12 mouse cellular contexts compared by ENCODE assay signal in genomic region chr9:13681147-13681546, GRCm38 (mm10).
DNase-seq lines count a peak whose midpoint lies in the region; ATAC-seq and TF ChIP-seq lines count a peak whose summit lies in the region.
"Had no signal": no experiment of that assay in that cellular context is flagged by ENCODE, and none has a peak within 500 bp of the region (broad histone marks: within the 10 kb centered on the region; RNA-seq: fewer than 3 reads in every experiment).

No protein-coding gene starts in this region.

- H3K4me1 ChIP-seq in heart, postnatal 0 days (ENCODE audit: control insufficient read depth, insufficient read depth): no peaks in the 10 kb centered on the region; the same call in 1 of the 2 replicates
- no peaks in the 10 kb centered on the region for H3K4me1 ChIP-seq in embryonic facial prominence, embryonic 11.5 days (ENCODE audit: control insufficient read depth, insufficient read depth, low read length)
- H3K4me1 ChIP-seq in hindbrain, embryonic 10.5 days (replicated peaks): peaks cover 11% of the 10 kb centered on the region; the same call in 1 of the 2 replicates
- H3K4me1 ChIP-seq in limb, embryonic 15.5 days: no peaks in the 10 kb centered on the region

- H3K4me3 ChIP-seq in heart, postnatal 0 days (ENCODE audit: low read depth, low read length): no peak overlapping the region
- H3K4me3 ChIP-seq in embryonic facial prominence, embryonic 11.5 days (ENCODE audit: low read depth, low read length): no peak overlapping the region
- no peak overlapping the region for H3K4me3 ChIP-seq in hindbrain, embryonic 10.5 days
- no peak overlapping the region for H3K4me3 ChIP-seq in limb, embryonic 15.5 days
- H3K4me3 ChIP-seq: megakaryocyte, embryonic 14.5 days had no signal

- no peak overlapping the region for H3K9ac ChIP-seq in heart, postnatal 0 days (replicated peaks; ENCODE audit: low read depth, low read length)
- H3K9ac ChIP-seq in embryonic facial prominence, embryonic 11.5 days (replicated peaks; ENCODE audit: low read length): no peak overlapping the region
- H3K9ac ChIP-seq in limb, embryonic 15.5 days: no peak overlapping the region

- no peak for TF ChIP-seq CTCF in heart, postnatal 0 days (IDR thresholded peaks at IDR 0.05; ENCODE audit: low read depth)

- no peaks in the 10 kb centered on the region for H3K9me3 ChIP-seq in heart, postnatal 0 days (replicated peaks; ENCODE audit: control insufficient read depth, low read length)
- H3K9me3 ChIP-seq in embryonic facial prominence, embryonic 11.5 days (replicated peaks; ENCODE audit: control insufficient read depth, low read length): no peaks in the 10 kb centered on the region
- H3K9me3 ChIP-seq in hindbrain, embryonic 10.5 days: no peaks in the 10 kb centered on the region
- no peaks in the 10 kb centered on the region for H3K9me3 ChIP-seq in limb, embryonic 15.5 days
- H3K9me3 ChIP-seq: megakaryocyte, embryonic 14.5 days had no signal

- 83% methylated on average over 8 of the region's 8 CpGs for WGBS in heart, postnatal 0 days
- 67% methylated on average over 8 of the region's 8 CpGs for WGBS in embryonic facial prominence, embryonic 11.5 days
- 85% methylated on average over 8 of the region's 8 CpGs for WGBS in hindbrain, embryonic 10.5 days
- 73% methylated on average over 8 of the region's 8 CpGs for WGBS in limb, embryonic 15.5 days

- intact Hi-C loops in heart, postnatal 36 days (cut with DNase I): no loop called here

- no peak overlapping the region for H3K4me2 ChIP-seq in heart, postnatal 0 days (ENCODE audit: low read depth, low read length)
- no peak overlapping the region for H3K4me2 ChIP-seq in embryonic facial prominence, embryonic 11.5 days (ENCODE audit: low read depth, low read length)
- peak overlapping the region; percentile 36 for H3K4me2 ChIP-seq in limb, embryonic 15.5 days

- peak overlapping the region; percentile 54; the same call in 1 of the 2 replicates for H3K27ac ChIP-seq in heart, postnatal 0 days (ENCODE audit: low read depth)
- no peak overlapping the region for H3K27ac ChIP-seq in embryonic facial prominence, embryonic 11.5 days (replicated peaks; ENCODE audit: low read depth, low read length)
- H3K27ac ChIP-seq in hindbrain, embryonic 10.5 days: 0 out of 2 replicates have a peak overlapping the region, but pooled peaks have one; percentile 77
- no peak overlapping the region; the same call in 1 of the 2 replicates for H3K27ac ChIP-seq in limb, embryonic 15.5 days

- no peaks in the 10 kb centered on the region for H3K27me3 ChIP-seq in heart, postnatal 0 days (ENCODE audit: control insufficient read depth, insufficient read depth, low read length)
- no peaks in the 10 kb centered on the region for H3K27me3 ChIP-seq in embryonic facial prominence, embryonic 11.5 days (ENCODE audit: control insufficient read depth, insufficient read depth, low read length)
- H3K27me3 ChIP-seq in hindbrain, embryonic 10.5 days (ENCODE audit: insufficient read depth, poor library complexity, severe bottlenecking): no peaks in the 10 kb centered on the region
- H3K27me3 ChIP-seq in limb, embryonic 15.5 days: no peaks in the 10 kb centered on the region
- H3K27me3 ChIP-seq: CH12.LX had no signal

- TF ChIP-seq EP300 in heart, postnatal 0 days (IDR thresholded peaks at IDR 0.05; ENCODE audit: low read depth): no peak

- no peak for ATAC-seq in heart, postnatal 0 days (ENCODE audit: insufficient read depth, low read depth)
- no peak for ATAC-seq in embryonic facial prominence, embryonic 11.5 days (replicated peaks; ENCODE audit: insufficient number of reproducible peaks, low FRiP score, low TSS enrichment, low read depth)
- ATAC-seq in limb, embryonic 15.5 days (ENCODE audit: insufficient number of reproducible peaks, low FRiP score, low TSS enrichment, low read depth): no peak
- ATAC-seq: activated CD4-positive, CD25-positive, alpha-beta regulatory T cell, adult 4 months had no signal

- no peak for DNase-seq in heart, postnatal 0 days (ENCODE audit: low spot score)
- DNase-seq in heart, postnatal 36 days: no peak
- DNase-seq in embryonic facial prominence, embryonic 11.5 days (ENCODE audit: low spot score): peak; percentile 32
- no peak for DNase-seq in hindbrain, embryonic 10.5 days (ENCODE audit: low spot score)
- no peak for DNase-seq in cerebellum, adult 11-12 months
- DNase-seq in cerebellum, adult 11 months: no peak
- DNase-seq in cerebellum, postnatal 4 days (ENCODE audit: low spot score in 2 of 2): no peak
- DNase-seq: thymus, postnatal 25 days had no signal

- no peaks in the 10 kb centered on the region for H3K36me3 ChIP-seq in heart, postnatal 0 days (replicated peaks; ENCODE audit: control insufficient read depth, insufficient read depth, low read length)
- H3K36me3 ChIP-seq in embryonic facial prominence, embryonic 11.5 days (replicated peaks; ENCODE audit: control insufficient read depth, insufficient read depth, low read depth, low read length): no peaks in the 10 kb centered on the region
- H3K36me3 ChIP-seq in hindbrain, embryonic 10.5 days: no peaks in the 10 kb centered on the region
- no peaks in the 10 kb centered on the region for H3K36me3 ChIP-seq in limb, embryonic 15.5 days

Comparison
In these comparisons a context has a peak if more than half of its experiments do, and no peak if none do; other contexts are left out.
1. H3K27ac ChIP-seq: peak in heart, postnatal 0 days (single experiment) and hindbrain, embryonic 10.5 days (single experiment); none in embryonic facial prominence, embryonic 11.5 days (single experiment) and limb, embryonic 15.5 days (single experiment).